Mouse (Mus musculus) CD8-positive naive resting alpha-beta T cell, adult 2 months (primary cell): ENCODE results near the gene Ppp1r36.
A peak's percentile ranks its signal among the peaks of the same experiment; 100 is the strongest.
"Not testable (repeated sequence)": the region's sequence is repeated elsewhere in the genome, so short reads cannot be mapped to it uniquely, and the experiment has no call there.

Experiments
- DNase-seq, 2 experiments: peaks; one replicate each; pipeline ENCODE4 v3.0.0; 2022; ENCODE audit warnings: low read depth in 2 of 2, low spot score in 2 of 2

Gene Ppp1r36

GRCm38 (mm10) chr12:76444862-76445261 is 27.5 kb downstream of the Ppp1r36 start:
- DNase-seq: no peak

- DNase-seq: no peak
Observed at GRCm38 (mm10) chr12:76446201-76446600, 28.9 kb downstream of the Ppp1r36 start.

- DNase-seq: no peak
Observed at GRCm38 (mm10) chr12:76448127-76448526, 30.8 kb downstream of the Ppp1r36 start.

- no peak for DNase-seq
Observed at GRCm38 (mm10) chr12:76452203-76452602, 34.9 kb downstream of the Ppp1r36 start.

- not testable (repeated sequence) for DNase-seq
Observed at GRCm38 (mm10) chr12:76458445-76458844, 41.1 kb downstream of the Ppp1r36 start.

- no peak for DNase-seq
Observed at GRCm38 (mm10) chr12:76459032-76459431, 41.7 kb downstream of the Ppp1r36 start.

GRCm38 (mm10) chr12:76463391-76463790 is 46.1 kb downstream of the Ppp1r36 start:
- no peak for DNase-seq

- DNase-seq: no peak
Observed at GRCm38 (mm10) chr12:76464651-76465252, 47.4 kb downstream of the Ppp1r36 start.

- DNase-seq: no peak
Observed at GRCm38 (mm10) chr12:76466651-76467050, 49.3 kb downstream of the Ppp1r36 start.

GRCm38 (mm10) chr12:76467256-76467655 is 49.9 kb downstream of the Ppp1r36 start:
- no peak for DNase-seq

GRCm38 (mm10) chr12:76472046-76472445 is 54.7 kb downstream of the Ppp1r36 start:
- peak; percentile 7 to 38 for DNase-seq

GRCm38 (mm10) chr12:76473562-76474245 is 56.4 kb downstream of the Ppp1r36 start:
- DNase-seq: no peak

GRCm38 (mm10) chr12:76474246-76474583 is 56.9 kb downstream of the Ppp1r36 start:
- DNase-seq: no peak

- no peak for DNase-seq
Observed at GRCm38 (mm10) chr12:76474802-76475201, 57.5 kb downstream of the Ppp1r36 start.

GRCm38 (mm10) chr12:76476146-76476545 is 58.8 kb downstream of the Ppp1r36 start:
- DNase-seq: no peak

- no peak for DNase-seq
Observed at GRCm38 (mm10) chr12:76478309-76479023, 61.1 kb downstream of the Ppp1r36 start.

GRCm38 (mm10) chr12:76479174-76479573 is 61.8 kb downstream of the Ppp1r36 start:
- no peak for DNase-seq

GRCm38 (mm10) chr12:76479836-76480495 is 62.6 kb downstream of the Ppp1r36 start:
- no peak for DNase-seq

GRCm38 (mm10) chr12:76482446-76482845 is 65.1 kb downstream of the Ppp1r36 start:
- no peak for DNase-seq

GRCm38 (mm10) chr12:76482948-76483347 is 65.6 kb downstream of the Ppp1r36 start:
- DNase-seq: no peak

GRCm38 (mm10) chr12:76484881-76485280 is 67.5 kb downstream of the Ppp1r36 start:
- DNase-seq: no peak

- no peak for DNase-seq
Observed at GRCm38 (mm10) chr12:76485381-76485780, 68.0 kb downstream of the Ppp1r36 start.
